Mouse (Mus musculus) gastrocnemius, adult 2 months (tissue): ENCODE data around the gene Dusp2. TPM values are rescaled to one million over a fixed set of nuclear protein-coding genes. Genes with fewer than 3 reads are reported as not detected.

Source experiments
- DNase-seq: peaks from one replicate; pipeline ENCODE4 v3.0.0; 2022
- H3K27ac ChIP-seq: fragments of 200-600 bp; 2 replicates; pipeline ENCODE4 v1.8.1; 2022; ENCODE audit warnings: mild to moderate bottlenecking
- H3K4me3 ChIP-seq: fragments of 200-600 bp; 2 replicates; pipeline ENCODE4 v1.8.1; 2022; ENCODE audit warnings: mild to moderate bottlenecking, moderate library complexity
- CTCF ChIP-seq: fragments of 200-600 bp; IDR thresholded peaks from 2 replicates; pipeline ENCODE4 v1.8.1; 2022; ENCODE audit warnings: antibody characterized with exemption, mild to moderate bottlenecking, moderate library complexity
- intact Hi-C: fragments of 180-260 bp; cut with DNase I; formaldehyde crosslinking; loops from one replicate; pipeline ENCODE4 v1.15.1; 2025
- total RNA-seq, 2 experiments: library from RNA; stranded (reverse); gene quantifications; 2 replicates each; pipeline ENCODE4 v1.2.3; 2021

Dusp2 gene
- total RNA-seq, 2 experiments from 2014 or later: 0.59 to 1.2 TPM

DNA sequence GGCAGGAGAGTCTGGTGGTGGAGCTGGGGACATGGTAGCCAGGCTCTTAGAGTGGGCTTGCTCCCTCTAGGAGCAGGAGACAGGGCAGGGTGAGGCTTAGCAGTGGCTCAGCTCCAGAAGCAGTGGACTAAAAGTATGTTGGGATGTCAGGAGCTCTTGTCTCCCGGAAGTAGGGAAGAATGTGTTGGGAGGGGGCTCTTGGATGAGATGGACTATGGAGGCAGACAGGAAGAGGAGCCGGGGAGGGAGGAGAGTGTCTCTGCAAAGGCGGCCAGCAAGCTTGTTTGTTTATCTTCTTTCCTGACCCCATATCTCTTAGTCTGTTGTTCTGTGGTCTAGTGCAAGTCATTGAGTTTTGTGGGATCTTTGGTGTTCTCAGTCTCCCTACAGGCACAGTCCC, 39.1 kb downstream of the Dusp2 start:
- no peak overlapping the region for H3K27ac ChIP-seq
- no peak for DNase-seq
- no peak overlapping the region for H3K4me3 ChIP-seq
- TF ChIP-seq CTCF: no peak
- intact Hi-C loops: no loop called here

- H3K27ac ChIP-seq: no peak overlapping the region
- no peak overlapping the region for H3K4me3 ChIP-seq
- no peak for DNase-seq
- peak; percentile 26; the same call in 1 of the 2 replicates for TF ChIP-seq CTCF
- intact Hi-C loops: no loop called here
Observed at GRCm38 (mm10) chr2:127375759-127376341, 39.9 kb downstream of the Dusp2 start.

GRCm38 (mm10) chr2:127376423-127377051, 40.6 kb downstream of the Dusp2 start:
- intact Hi-C loops: no loop called here
- Histone ChIP-seq H3K4me3 (no peak overlapping the region), H3K27ac (no peak overlapping the region; the same call in 1 of the 2 replicates)
- DNase-seq: no peak
- TF ChIP-seq CTCF: no peak

- no peak for TF ChIP-seq CTCF
- peak overlapping the region; percentile 65 for H3K27ac ChIP-seq
- H3K4me3 ChIP-seq: no peak overlapping the region
- intact Hi-C loops: no loop called here
- DNase-seq: no peak
Observed at GRCm38 (mm10) chr2:127377942-127378610, 42.1 kb downstream of the Dusp2 start.

GRCm38 (mm10) chr2:127378611-127378990, 42.6 kb downstream of the Dusp2 start:
- TF ChIP-seq CTCF: no peak
- intact Hi-C loops: no loop called here
- DNase-seq: no peak
- H3K4me3 ChIP-seq: no peak overlapping the region
- H3K27ac ChIP-seq: peak overlapping the region; percentile 65

GRCm38 (mm10) chr2:127379250-127379649, 43.3 kb downstream of the Dusp2 start:
- Histone ChIP-seq H3K4me3 (no peak overlapping the region), H3K27ac (peak overlapping the region; percentile 65)
- DNase-seq: no peak
- no peak for TF ChIP-seq CTCF
- intact Hi-C loops: no loop called here

- no peak for TF ChIP-seq CTCF
- Histone ChIP-seq H3K27ac (no peak overlapping the region), H3K4me3 (no peak overlapping the region)
- DNase-seq: no peak
- intact Hi-C loops: no loop called here
Observed at GRCm38 (mm10) chr2:127383881-127384280, 47.9 kb downstream of the Dusp2 start.

GRCm38 (mm10) chr2:127387521-127387920, 51.6 kb downstream of the Dusp2 start:
- Histone ChIP-seq H3K4me3 (no peak overlapping the region), H3K27ac (no peak overlapping the region)
- intact Hi-C loops: no loop called here
- TF ChIP-seq CTCF: no peak
- DNase-seq: no peak

Other genes starting within 250 kb of the Dusp2 start
- 1 to 10 TPM in 1 of 2 experiments, under 1 TPM in 1; 0.75 to 1.4 TPM for gene Ncaph, start 202.2 kb upstream of the Dusp2 start, total RNA-seq
- 1 to 10 TPM; 5.0 to 6.8 TPM for gene Itpripl1, start 192.7 kb upstream of the Dusp2 start, total RNA-seq
- gene 1810024B03Rik, start 127.9 kb upstream of the Dusp2 start, total RNA-seq: under 1 TPM; 0.31 to 0.69 TPM
- gene Snrnp200, start 127.8 kb upstream of the Dusp2 start, total RNA-seq: 10 to 100 TPM; 46.2 to 46.8 TPM
- 10 to 100 TPM; 48.4 to 53.4 TPM for gene Ciao1, start 88.3 kb upstream of the Dusp2 start, total RNA-seq
- 10 to 100 TPM; 21.6 to 24.3 TPM for gene Tmem127, start 88.3 kb upstream of the Dusp2 start, total RNA-seq
- 100 to 1,000 TPM in 1 of 2 experiments, 10 to 100 TPM in 1; 88.9 to 152 TPM for gene Stard7, start 65.9 kb upstream of the Dusp2 start, total RNA-seq
- under 1 TPM in 1 of 2 experiments, not detected in 1; 0.25 TPM for gene Astl, start 2.5 kb downstream of the Dusp2 start, total RNA-seq
- under 1 TPM; 0.39 to 0.69 TPM for gene Adra2b, start 27.0 kb downstream of the Dusp2 start, total RNA-seq
- gene Gpat2, start 89.0 kb downstream of the Dusp2 start, total RNA-seq: not detected
- 10 to 100 TPM; 18.8 to 26.9 TPM for gene Fahd2a, start 108.4 kb downstream of the Dusp2 start, total RNA-seq
- gene Kcnip3, start 185.9 kb downstream of the Dusp2 start, total RNA-seq: under 1 TPM; 0.28 to 0.31 TPM
- gene Prom2, start 205.3 kb downstream of the Dusp2 start, total RNA-seq: not detected